Mouse (Mus musculus): Measurements from ENCODE around the gene Panx2. TPM values are rescaled to one million over a fixed set of nuclear protein-coding genes. Genes with fewer than 3 reads are reported as not detected.

The Panx2 gene
- polyA plus RNA-seq, 1 experiment from 2014 or later, result 0.31 TPM

DNA sequence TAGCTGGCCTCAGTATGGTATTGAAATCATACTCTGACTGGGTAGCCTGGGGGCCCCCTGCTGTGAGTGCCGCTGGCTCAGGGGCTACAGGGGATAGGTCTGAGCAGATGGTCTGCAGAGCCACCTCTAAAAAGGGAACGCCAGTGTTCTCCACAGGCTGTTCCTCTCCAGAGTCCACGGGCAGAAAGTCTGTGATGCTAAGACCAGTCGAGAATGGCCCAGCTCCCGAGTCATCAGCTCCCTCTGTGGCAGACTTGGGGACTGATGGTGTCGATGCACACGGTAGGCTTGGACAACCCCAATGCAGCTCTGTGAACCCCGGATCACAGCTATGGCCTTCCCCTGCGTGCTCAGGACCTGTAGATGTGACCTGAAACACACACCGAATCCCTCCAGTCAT is 44.4 kb downstream of the Panx2 start:
- no peaks in the 10 kb centered on the region for H3K9me3 ChIP-seq
- H3K27me3 ChIP-seq, result no peaks in the 10 kb centered on the region
- no peak overlapping the region for H3K9ac ChIP-seq
- H3K4me3 ChIP-seq, result no peak overlapping the region
- peaks cover 100% of the 10 kb centered on the region for H3K36me3 ChIP-seq
- ATAC-seq (ENCODE audit: insufficient number of reproducible peaks, low FRiP score, low TSS enrichment, low read depth), result no peak
- H3K4me2 ChIP-seq, result no peak overlapping the region
- H3K4me1 ChIP-seq, result no peaks in the 10 kb centered on the region
- no peak overlapping the region for H3K27ac ChIP-seq
- 87% methylated on average over 10 of the region's 10 CpGs for WGBS

DNA sequence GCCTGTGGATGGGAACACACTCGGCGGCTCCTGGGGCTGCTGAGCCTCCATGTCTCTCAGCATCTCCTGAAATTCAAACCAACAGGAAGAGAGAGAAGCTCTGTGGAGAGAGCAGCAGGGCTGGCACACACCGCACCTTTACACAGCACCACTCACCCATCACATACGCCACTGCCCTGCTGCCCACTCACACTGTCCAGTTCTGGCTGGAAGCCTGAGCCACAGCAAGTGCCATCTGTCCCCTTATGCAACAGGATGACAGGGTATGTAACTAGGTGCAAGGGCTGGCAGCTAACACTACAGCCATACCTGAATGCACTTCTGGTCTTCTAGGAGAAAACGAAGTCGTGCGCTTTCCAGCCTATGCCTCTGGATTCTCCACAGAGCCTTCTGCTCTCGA is 44.9 kb downstream of the Panx2 start:
- peaks cover 100% of the 10 kb centered on the region for H3K36me3 ChIP-seq
- H3K9ac ChIP-seq, result no peak overlapping the region
- ATAC-seq (ENCODE audit: insufficient number of reproducible peaks, low FRiP score, low TSS enrichment, low read depth), result no peak
- H3K9me3 ChIP-seq, result no peaks in the 10 kb centered on the region
- no peak overlapping the region for H3K4me3 ChIP-seq
- H3K4me2 ChIP-seq, result no peak overlapping the region
- H3K4me1 ChIP-seq, result no peaks in the 10 kb centered on the region
- no peak overlapping the region for H3K27ac ChIP-seq
- H3K27me3 ChIP-seq, result no peaks in the 10 kb centered on the region
- 95% methylated on average over 8 of the region's 8 CpGs for WGBS

DNA sequence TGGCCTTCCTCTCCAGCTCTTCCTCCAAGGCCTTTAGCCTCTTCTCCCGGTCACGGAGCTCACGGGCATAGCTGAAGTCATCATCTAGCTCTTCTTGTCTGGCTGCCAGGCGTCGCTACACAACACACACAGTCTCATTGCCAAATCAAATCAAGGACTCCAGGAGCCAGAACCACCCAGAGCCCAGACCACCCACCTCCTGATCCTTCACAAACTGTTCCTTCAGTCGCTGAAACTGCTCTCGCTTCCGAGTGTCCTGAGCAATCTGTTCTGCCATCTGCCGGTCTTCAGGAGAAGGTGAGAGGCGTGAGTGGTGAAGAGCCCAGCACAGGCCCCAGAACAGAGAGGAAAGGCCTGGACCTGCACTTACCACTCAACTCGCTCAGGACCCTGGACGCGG is 46.5 kb downstream of the Panx2 start:
- no peak for ATAC-seq (ENCODE audit: insufficient number of reproducible peaks, low FRiP score, low TSS enrichment, low read depth)
- H3K27ac ChIP-seq, result no peak overlapping the region
- peaks cover 100% of the 10 kb centered on the region for H3K36me3 ChIP-seq
- H3K9me3 ChIP-seq, result no peaks in the 10 kb centered on the region
- no peaks in the 10 kb centered on the region for H3K4me1 ChIP-seq
- H3K27me3 ChIP-seq, result no peaks in the 10 kb centered on the region
- H3K4me3 ChIP-seq, result no peak overlapping the region
- H3K9ac ChIP-seq, result no peak overlapping the region
- H3K4me2 ChIP-seq, result no peak overlapping the region
- WGBS, result 94% methylated on average over 13 of the region's 13 CpGs

DNA sequence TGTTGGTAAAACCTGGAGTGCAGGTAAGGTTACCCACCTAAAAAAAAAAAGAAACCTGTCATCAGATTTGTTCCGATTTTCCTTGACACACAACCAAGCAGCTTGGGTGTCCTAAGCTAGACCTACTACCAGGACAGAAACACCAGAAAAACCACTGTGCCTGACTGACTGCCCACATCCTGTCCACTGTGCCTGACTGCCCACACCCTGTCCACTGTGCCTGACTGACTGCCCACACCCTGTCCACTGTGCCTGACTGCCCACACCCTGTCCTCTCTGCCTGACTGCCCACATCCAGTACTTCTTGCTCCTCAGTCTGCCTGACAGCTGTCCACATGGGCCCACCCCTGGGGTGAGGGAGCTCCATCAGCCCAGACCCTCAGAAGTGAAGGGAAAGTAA is 47.4 kb downstream of the Panx2 start:
- peaks cover 100% of the 10 kb centered on the region for H3K36me3 ChIP-seq
- no peak for ATAC-seq (ENCODE audit: insufficient number of reproducible peaks, low FRiP score, low TSS enrichment, low read depth)
- H3K27me3 ChIP-seq, result no peaks in the 10 kb centered on the region
- H3K27ac ChIP-seq, result no peak overlapping the region
- H3K4me2 ChIP-seq, result no peak overlapping the region
- WGBS, result 89% methylated on average over 1 of the region's 1 CpGs
- no peak overlapping the region for H3K4me3 ChIP-seq
- no peaks in the 10 kb centered on the region for H3K4me1 ChIP-seq
- no peak overlapping the region for H3K9ac ChIP-seq
- no peaks in the 10 kb centered on the region for H3K9me3 ChIP-seq

DNA sequence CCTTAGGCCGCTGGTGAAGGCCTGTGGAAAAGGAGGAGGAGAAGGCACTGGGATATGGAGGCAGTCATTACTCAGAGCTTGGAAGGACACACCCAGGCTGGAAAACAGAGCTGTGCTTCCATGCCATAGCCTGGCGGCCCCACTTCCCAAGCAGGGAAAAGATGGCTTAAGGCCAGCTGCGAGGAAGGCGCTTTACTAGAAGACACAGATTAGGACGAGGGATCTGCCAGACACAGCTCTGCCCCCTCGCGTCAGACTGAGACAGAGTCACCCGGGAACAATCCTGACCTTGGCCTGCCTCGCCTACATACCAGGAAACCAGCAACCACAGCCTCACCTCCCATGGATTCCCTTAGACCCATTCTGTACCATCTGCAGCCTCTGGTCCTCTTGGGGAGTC is 50.6 kb downstream of the Panx2 start:
- 76% methylated on average over 9 of the region's 9 CpGs for WGBS
- no peaks in the 10 kb centered on the region for H3K9me3 ChIP-seq
- H3K27me3 ChIP-seq, result no peaks in the 10 kb centered on the region
- no peak for ATAC-seq (ENCODE audit: insufficient number of reproducible peaks, low FRiP score, low TSS enrichment, low read depth)
- no peak overlapping the region for H3K27ac ChIP-seq
- peaks cover 90% of the 10 kb centered on the region for H3K36me3 ChIP-seq
- H3K4me3 ChIP-seq, result no peak overlapping the region
- no peak overlapping the region for H3K9ac ChIP-seq
- H3K4me1 ChIP-seq, result no peaks in the 10 kb centered on the region
- no peak overlapping the region for H3K4me2 ChIP-seq

DNA sequence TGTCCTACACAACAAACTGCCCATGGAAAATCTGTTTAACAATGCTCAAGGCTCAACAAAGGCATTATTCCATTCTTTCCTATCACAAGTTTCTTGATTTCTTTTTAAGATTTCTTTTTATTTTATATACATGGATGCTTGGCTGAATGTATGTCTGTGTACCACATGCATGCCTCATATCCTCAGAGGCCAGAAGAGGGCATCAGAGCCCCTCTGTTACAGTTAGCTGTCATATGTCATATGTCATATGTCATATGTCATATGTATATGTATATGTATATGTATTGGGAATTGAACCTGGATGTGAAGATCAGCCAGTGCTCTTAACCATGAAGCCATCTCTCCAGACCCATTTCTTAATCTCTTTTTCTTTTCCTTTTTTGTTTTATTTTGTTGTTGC is 58.5 kb downstream of the Panx2 start:
- no peak for ATAC-seq (ENCODE audit: insufficient number of reproducible peaks, low FRiP score, low TSS enrichment, low read depth)
- H3K36me3 ChIP-seq, result peaks cover 51% of the 10 kb centered on the region
- H3K27me3 ChIP-seq, result no peaks in the 10 kb centered on the region
- H3K27ac ChIP-seq, result no peak overlapping the region
- peaks cover 28% of the 10 kb centered on the region for H3K4me1 ChIP-seq
- H3K9me3 ChIP-seq, result no peaks in the 10 kb centered on the region
- no peak overlapping the region for H3K4me3 ChIP-seq
- H3K4me2 ChIP-seq, result no peak overlapping the region
- H3K9ac ChIP-seq, result no peak overlapping the region

DNA sequence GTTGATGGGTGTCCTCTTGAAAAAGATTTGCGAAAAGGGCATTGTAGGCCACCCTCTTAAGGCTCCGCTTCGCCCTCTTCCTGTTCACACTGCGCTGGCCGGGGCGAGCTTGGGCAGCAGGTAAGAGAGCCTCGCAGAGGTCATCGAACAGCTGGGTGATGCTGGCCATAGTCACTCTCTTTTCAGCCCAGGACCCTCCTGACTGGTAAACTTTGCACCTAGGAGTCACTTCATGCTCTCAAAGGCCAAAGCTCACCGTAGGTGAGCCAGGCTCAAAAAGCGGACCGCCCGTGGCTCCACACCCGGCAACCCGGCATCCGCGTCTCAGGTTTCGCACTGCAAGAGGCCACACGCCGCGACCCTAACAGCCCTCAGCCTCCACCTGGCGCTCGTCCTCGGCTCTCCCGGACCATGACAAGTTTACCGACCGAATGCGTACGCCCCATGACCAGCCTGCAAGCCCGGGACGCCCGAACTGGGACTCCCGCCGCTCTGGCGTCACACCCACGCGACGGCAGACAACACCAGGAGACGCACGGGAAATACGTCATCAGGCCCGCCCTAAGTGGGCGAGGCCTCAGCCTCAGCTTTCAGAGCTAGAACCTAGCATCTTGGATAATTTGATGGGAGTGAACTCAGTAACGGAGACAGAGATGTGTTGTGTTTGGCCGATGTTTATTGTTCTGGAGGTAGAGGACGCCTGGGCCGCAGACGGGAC is 63.3 kb downstream of the Panx2 start, which contains the start of gene Tubgcp6:
Gene Tubgcp6, minus strand, starts transcription at position 464 of the 718 bp plus-strand sequence.
- H3K27ac ChIP-seq, result peak within 1 kb of the TSS; percentile 82
- H3K27me3 ChIP-seq, result no peaks in the 10 kb centered on the region
- H3K9ac ChIP-seq, result peak within 1 kb of the TSS; percentile 73
- H3K4me1 ChIP-seq, result peaks cover 48% of the 10 kb centered on the region
- peaks cover 23% of the 10 kb centered on the region for H3K36me3 ChIP-seq
- peak within 1 kb of the TSS; percentile 71 for H3K4me3 ChIP-seq
- H3K9me3 ChIP-seq, result no peaks in the 10 kb centered on the region
- WGBS, result under 1% methylated on average over 47 of the region's 47 CpGs
- ATAC-seq (ENCODE audit: insufficient number of reproducible peaks, low FRiP score, low TSS enrichment, low read depth), result peak; percentile 78
- peak within 1 kb of the TSS; percentile 90 for H3K4me2 ChIP-seq

Other genes with a start within 250 kb of the Panx2 start
- 12.0 and 12.3 TPM in 2 replicates for gene Alg12, start 240.4 kb upstream of the Panx2 start, polyA plus RNA-seq (2015; fragmentation: Nextera tagmentation; extraction: Ambion mirVana)
- gene Creld2, start 240.1 kb upstream of the Panx2 start, polyA plus RNA-seq (2015; fragmentation: Nextera tagmentation; extraction: Ambion mirVana), result 94.5 and 99.0 TPM in 2 replicates
- 52.9 and 61.4 TPM in 2 replicates for gene Pim3, start 197.5 kb upstream of the Panx2 start, polyA plus RNA-seq (2015; fragmentation: Nextera tagmentation; extraction: Ambion mirVana)
- gene Ttll8, start 105.3 kb upstream of the Panx2 start, polyA plus RNA-seq (2015; fragmentation: Nextera tagmentation; extraction: Ambion mirVana), result not detected in 2 replicates
- gene Mlc1, start 80.7 kb upstream of the Panx2 start, polyA plus RNA-seq (2015; fragmentation: Nextera tagmentation; extraction: Ambion mirVana), result 0.40 TPM in 2 replicates
- gene Mov10l1, start 76.8 kb upstream of the Panx2 start, polyA plus RNA-seq (2015; fragmentation: Nextera tagmentation; extraction: Ambion mirVana), result 0.08 and 0.63 TPM in 2 replicates
- 56.6 and 56.9 TPM in 2 replicates for gene Trabd, start 15.4 kb downstream of the Panx2 start, polyA plus RNA-seq (2015; fragmentation: Nextera tagmentation; extraction: Ambion mirVana)
- gene Selenoo, start 29.4 kb downstream of the Panx2 start, polyA plus RNA-seq (2015; fragmentation: Nextera tagmentation; extraction: Ambion mirVana), result 14.4 and 16.9 TPM in 2 replicates
- 12.6 and 12.7 TPM in 2 replicates for gene Tubgcp6, start 63.4 kb downstream of the Panx2 start, polyA plus RNA-seq (2015; fragmentation: Nextera tagmentation; extraction: Ambion mirVana)
- 22.4 and 23.4 TPM in 2 replicates for gene Hdac10, start 69.0 kb downstream of the Panx2 start, polyA plus RNA-seq (2015; fragmentation: Nextera tagmentation; extraction: Ambion mirVana)
- gene Mapk12, start 81.0 kb downstream of the Panx2 start, polyA plus RNA-seq (2015; fragmentation: Nextera tagmentation; extraction: Ambion mirVana), result 7.1 and 15.4 TPM in 2 replicates
- 7.8 and 8.3 TPM in 2 replicates for gene Mapk11, start 89.9 kb downstream of the Panx2 start, polyA plus RNA-seq (2015; fragmentation: Nextera tagmentation; extraction: Ambion mirVana)
- 144 and 149 TPM in 2 replicates for gene Plxnb2, start 121.1 kb downstream of the Panx2 start, polyA plus RNA-seq (2015; fragmentation: Nextera tagmentation; extraction: Ambion mirVana)
- gene Dennd6b, start 136.8 kb downstream of the Panx2 start, polyA plus RNA-seq (2015; fragmentation: Nextera tagmentation; extraction: Ambion mirVana), result 12.4 and 13.0 TPM in 2 replicates
- 24.5 and 25.0 TPM in 2 replicates for gene Ppp6r2, start 151.8 kb downstream of the Panx2 start, polyA plus RNA-seq (2015; fragmentation: Nextera tagmentation; extraction: Ambion mirVana)

All from limb, embryonic 15.5 days (tissue).